Mouse (Mus musculus) right cerebral cortex, postnatal 36 days (tissue): ENCODE data around the gene Dclre1b.

ENCODE experiments used
- DNase-seq, 2 experiments: peaks; one replicate each; pipeline ENCODE4 v3.0.0; 2022; ENCODE audit warnings: low spot score in 2 of 2, mixed read lengths in 1 of 2

Gene Dclre1b

DNA sequence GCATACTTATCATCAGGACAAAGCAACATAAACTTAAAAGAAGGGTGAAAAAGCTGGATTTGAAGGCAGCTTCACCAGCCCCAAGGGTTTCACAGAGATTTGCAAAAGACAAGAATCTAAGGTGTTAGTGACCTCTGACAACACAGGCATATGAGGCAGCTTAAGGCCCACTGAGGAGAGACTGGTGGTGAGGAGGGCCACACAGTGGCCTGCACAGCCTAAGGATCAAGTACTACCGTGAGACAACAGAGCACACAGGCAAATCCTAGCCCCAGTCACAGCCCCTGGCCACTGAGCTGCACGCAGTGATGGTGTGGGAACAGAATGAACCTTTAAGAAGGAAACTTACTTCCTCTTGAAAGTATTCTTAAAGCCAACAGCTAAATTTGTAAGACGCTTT lies 35.7 kb downstream of the Dclre1b start:
- no peak for DNase-seq

DNA sequence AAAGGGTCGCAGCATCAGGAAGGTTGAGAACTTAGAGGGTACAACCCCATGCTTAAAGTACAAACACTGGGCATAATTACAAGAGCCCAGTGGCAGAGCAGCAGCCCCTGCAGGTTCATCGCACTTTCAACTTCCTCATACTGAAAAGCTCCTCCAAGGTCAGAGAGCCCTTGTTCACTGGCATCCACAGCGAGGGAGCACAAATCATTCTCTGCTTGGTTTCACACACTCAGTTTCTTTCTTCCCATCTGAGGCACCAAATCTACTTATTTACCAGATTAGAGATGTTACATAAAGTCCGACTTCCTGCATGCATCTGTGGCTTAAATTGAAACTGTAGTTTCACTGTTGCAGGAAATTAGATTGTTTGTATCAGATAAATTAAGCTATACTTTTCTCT lies 36.4 kb downstream of the Dclre1b start:
- DNase-seq: no peak

DNA sequence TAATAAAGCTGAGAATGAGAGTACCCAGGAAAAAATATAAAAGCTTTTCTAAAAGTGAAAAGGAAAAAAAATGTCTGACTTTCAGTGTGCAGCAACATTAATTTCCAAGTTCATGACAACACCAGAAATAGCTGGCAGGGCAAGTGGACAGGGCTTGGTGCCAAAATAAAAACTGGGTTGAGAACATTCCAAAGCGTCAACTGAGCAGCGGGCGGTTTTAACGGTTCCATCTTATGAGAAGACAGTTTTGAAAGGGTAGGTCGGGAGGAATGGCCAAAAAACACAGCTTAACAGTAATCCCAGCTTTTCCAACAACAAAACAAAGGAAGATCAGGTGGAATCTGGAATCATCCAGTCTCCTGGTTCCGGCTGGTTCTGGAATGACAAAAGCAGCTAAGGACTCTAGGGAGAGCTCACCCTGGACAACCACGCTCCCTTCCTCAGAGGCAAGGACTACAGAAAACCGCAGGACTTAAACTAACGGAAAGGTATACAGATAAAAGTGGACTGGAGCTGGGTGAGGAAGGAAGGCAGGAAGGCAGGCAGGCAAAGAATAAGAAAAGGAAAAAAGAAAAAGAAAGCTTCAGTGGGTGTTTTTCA lies 37.6 kb downstream of the Dclre1b start:
- no peak for DNase-seq

DNA sequence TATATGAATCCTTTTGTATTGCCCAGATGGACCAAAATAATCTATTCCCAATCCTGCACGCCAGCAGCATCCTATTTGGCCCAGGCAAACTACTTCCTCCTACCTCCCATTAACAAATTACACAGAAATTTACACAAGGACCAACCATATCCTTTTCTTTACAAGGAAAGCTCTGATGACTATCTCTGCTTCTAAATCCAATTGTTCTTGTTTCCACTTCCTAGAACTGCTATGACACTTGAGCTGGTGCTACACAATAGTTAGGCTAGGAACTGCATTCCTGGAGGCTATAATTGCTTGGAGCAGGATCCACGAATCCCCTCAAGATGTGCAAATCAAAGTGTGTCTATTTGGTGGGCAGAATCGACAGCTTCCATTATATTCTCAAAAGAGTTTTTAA lies 42.5 kb downstream of the Dclre1b start:
- DNase-seq: no peak

DNA sequence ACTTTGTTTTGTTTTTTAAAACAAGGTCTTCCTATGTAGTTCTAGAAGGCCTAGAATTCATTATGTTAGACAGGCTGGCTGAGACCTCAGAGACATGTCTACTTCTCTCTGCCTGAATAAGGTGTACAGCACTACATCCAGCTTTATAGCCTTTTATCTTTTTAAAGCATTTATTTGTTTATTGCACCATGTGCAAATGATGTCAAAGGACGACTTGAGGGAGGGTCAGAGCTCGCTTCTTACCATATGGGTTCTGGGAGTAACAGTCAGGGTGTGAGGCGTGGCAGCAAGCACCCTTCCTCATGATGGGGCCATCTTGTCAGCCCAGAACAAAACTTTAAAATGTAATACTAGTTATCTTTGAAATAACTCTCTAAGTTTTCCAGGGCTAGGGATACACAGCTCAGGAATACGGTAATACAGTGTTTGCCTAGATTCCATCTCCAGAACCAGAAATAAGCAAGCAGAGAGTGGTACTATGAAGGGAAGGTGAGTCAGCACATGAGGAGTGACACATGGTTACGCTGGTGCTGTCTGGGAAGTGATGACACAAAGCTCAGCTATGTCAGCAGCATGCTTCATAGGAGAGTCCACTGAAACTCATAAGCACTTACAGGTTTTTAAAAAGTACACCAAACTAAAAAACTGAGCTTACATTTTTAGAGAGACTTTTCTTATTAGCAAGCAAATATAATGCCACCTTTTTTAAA lies 49.8 kb downstream of the Dclre1b start:
- DNase-seq: no peak

DNA sequence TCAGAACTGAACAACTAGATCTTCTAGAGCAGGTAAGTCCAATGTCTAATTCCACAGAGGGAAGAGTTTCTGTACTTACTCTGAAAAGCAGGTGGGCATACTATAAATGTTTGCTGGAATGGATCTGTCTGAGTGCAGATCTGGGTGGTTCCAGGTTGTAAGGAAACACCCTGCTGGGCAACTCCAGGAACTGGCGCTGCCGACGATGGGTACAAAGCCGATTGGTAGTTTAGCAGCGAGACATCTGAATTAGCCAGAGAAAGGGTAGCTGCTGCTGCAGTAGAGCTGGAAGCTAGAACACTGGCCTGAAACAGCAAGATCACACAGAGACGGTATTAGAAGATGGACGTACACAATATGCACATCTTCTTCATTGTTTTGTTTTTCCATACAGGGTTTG lies 50.8 kb downstream of the Dclre1b start:
- no peak for DNase-seq

DNA sequence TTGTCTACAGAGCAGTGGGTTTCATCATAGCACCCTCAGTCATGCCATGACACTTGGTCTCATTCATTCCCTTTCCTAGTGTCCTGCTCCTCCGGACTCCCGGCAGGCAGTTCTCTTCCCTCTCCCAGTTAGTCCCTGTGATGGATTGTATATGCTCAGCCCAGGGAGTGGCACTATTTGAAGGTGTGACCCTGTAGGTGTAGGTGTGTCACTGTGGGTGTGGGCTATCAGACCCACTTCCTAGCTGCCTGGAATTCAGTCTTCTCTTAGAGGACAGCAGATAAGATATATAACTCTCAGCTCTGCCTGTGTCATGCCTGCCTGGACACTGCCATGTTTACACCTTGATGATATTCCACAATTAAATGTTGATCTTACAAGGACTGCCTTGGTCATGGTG lies 52.3 kb downstream of the Dclre1b start:
- DNase-seq: no peak

DNA sequence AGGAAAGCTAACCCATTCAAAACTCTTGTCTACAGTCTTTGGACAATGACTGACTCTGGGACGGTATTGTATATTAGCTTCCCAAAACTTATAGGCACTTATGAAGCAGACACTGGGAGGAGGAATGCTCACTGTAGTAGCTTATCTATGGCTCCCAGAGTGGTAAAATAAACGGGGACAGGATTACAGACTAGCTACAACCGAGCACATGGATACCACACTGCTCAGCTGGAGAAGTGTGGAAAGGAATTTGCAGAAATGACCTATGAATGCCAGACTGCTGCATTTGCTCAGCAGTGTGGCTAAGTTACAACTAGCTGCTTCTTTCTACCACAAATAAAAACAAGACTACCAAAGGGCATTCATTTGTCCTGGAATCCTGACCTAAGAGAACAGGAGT lies 53.9 kb downstream of the Dclre1b start:
- no peak for DNase-seq

DNA sequence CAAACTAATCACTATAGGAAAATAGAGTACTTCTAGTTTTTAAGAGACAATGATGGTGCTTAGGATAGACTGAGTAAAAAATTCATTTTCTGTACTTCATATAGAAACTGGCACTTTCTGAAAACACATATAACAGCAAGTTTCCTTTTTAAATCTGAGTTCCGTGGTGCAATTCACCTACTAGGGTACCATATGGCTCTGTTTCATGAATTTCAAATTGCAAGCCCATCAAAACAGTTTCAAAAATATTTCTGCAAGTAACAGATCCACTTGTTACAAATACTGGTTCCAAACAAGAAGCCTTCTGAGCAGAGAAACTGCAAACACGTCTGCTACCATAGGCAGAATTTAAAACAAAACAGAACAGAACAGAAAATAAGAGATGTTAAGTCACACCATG lies 57.7 kb downstream of the Dclre1b start:
- DNase-seq: no peak
